Mouse (Mus musculus) urinary bladder, postnatal 4 days (tissue): Measurements from ENCODE around the gene Dytn.

Experiments
- DNase-seq, 2 experiments: peaks; one replicate each; pipeline ENCODE4 v3.0.0; 2021 to 2022; ENCODE audit warnings: low spot score in 2 of 2

Gene Dytn

DNA sequence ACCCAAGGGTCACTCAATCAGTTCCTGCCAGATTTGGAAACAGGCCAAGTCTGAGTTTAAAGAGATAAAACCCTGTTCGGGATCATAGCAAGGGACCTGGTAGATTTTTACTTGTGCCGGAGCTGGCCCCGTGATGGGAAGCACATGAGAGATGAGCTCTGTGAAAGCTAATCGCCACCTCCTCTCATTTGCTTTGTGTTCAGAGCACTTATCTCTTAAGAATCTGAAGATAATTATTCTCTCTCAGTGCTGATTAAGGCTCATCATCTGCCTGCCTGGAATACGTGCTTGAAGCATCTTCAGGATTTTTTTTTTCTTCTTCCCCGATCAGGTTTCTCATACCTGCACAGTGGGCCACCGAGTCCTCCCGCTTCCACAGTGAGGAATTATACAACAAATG lies 107.6 kb downstream of the Dytn start:
- no peak for DNase-seq

DNA sequence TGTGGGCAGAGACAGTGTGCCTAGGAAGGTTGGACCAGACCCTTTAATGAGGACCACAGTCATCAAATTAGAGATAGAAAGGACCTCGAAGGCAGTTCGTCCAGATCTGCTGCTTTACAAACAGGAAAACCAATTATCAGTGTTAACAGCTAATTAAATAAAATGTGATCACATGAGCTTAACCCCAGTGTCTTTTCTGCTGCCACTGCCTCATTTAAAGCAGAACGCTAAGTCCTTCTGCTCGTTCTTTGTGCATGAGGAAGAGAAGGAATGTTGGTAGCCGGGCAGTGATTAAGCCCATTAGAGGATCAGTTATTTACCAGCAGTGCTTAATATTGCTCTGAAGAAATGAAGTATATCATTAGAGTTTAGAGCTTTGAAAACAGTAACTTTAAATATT lies 109.9 kb downstream of the Dytn start:
- DNase-seq = no peak

DNA sequence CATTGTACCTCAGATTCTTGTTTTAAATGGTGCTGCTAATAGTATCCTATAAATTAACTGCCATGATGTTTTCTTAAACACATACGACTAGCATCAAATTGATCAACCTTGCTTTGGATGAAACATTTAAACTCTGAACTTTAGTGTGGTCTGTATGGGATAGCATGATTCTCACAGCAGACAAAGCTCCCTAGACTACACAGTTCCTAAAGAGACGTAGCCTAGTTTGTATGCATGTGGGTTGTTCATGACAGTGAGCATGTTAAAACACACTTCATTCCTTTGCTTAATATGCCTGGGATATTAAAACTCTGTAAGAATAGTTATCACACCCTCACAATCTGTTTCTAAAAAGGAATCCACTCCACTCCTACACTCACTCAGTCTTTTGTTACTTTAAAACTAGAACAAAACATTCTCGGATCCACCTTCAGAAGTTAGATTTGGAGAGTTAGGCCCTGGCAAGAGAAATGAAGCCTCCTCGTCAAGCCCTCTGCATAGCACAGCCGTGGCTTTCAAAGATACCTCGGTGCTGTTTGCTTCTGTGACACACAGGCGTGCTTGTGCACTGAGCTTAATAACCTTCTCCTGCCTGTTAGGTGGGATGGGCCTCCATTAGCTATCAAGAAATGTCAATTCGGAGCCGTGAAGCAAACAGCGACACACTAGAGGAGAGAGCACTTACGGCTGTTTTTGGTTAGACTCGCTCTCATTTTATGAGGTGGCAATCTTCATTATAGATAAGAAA lies 112.7 kb downstream of the Dytn start:
- DNase-seq = no peak

DNA sequence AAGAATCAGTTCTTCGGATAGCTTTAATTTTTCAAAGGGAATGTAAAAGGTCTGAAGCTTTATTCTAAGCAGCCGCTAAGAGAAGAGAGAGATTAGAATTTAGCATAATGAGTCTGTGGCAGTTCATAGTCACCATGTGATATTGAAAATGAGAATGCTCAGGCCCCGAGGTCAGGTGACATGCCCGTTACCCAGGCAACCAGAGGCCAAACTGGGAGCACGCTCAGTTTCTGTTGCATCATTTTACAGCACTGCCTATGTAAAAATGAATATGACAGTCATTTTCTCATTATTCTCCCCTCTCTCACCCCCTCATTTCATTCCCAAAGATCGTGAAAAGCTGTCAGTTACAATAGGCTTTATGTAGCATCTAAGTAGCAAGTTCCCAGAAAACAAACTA lies 113.3 kb downstream of the Dytn start:
- DNase-seq = no peak
